Mouse (Mus musculus): ENCODE data around the gene Tfdp1. TPM values are rescaled to one million over a fixed set of nuclear protein-coding genes. Genes with fewer than 3 reads are reported as not detected.
A peak's percentile ranks its signal among the peaks of the same experiment; 100 is the strongest.

Tfdp1 gene
- polyA plus RNA-seq, 1 experiment from 2014 or later: 153 TPM

DNA sequence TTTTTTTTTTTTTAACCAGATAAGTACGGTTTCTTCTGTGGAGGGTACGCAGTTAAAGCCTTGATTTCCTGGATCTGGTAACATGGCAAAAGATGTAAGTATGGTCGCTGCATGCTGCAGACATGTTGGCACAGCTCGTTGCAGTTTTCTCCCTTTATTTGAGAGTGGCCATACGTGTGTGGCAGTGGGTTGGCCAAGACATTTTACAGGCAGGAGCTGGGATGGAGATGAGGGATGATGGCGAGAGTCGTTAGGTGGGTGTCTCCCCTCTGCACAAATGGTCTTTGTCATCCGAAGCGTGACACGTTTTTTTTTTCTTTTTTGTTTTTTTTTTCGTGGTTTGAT is 1.1 kb downstream of the Tfdp1 start:
- ATAC-seq (ENCODE audit: insufficient number of reproducible peaks, insufficient read depth, low FRiP score, low read depth): no peak
- peak overlapping the region; percentile 95 for H3K4me3 ChIP-seq (ENCODE audit: low read depth, low read length)
- H3K27ac ChIP-seq (ENCODE audit: low read length): no peak overlapping the region
- no peaks in the 10 kb centered on the region for H3K9me3 ChIP-seq (ENCODE audit: control insufficient read depth, low read depth, low read length)
- peak overlapping the region; percentile 59 for H3K4me2 ChIP-seq (replicated peaks; ENCODE audit: low read depth, low read length)
- WGBS: 4% methylated on average over 11 of the region's 11 CpGs
- peaks cover 16% of the 10 kb centered on the region; the same call in 1 of the 2 replicates for H3K4me1 ChIP-seq (ENCODE audit: control insufficient read depth, insufficient read depth, low read length)
- no peaks in the 10 kb centered on the region for H3K27me3 ChIP-seq (ENCODE audit: control insufficient read depth, insufficient read depth, low read length)
- H3K36me3 ChIP-seq (ENCODE audit: control insufficient read depth, insufficient read depth, low read length): peaks cover 42% of the 10 kb centered on the region
- H3K9ac ChIP-seq (replicated peaks; ENCODE audit: low read depth, low read length): peak overlapping the region; percentile 89

GRCm38 (mm10) chr8:13340650-13341049 is 2.1 kb downstream of the Tfdp1 start:
- H3K4me2 ChIP-seq (replicated peaks; ENCODE audit: low read depth, low read length): peak overlapping the region; percentile 59; the same call in 1 of the 2 replicates
- 90% methylated on average over 8 of the region's 8 CpGs for WGBS
- H3K4me3 ChIP-seq (ENCODE audit: low read depth, low read length): no peak overlapping the region
- no peaks in the 10 kb centered on the region for H3K27me3 ChIP-seq (ENCODE audit: control insufficient read depth, insufficient read depth, low read length)
- peaks cover 51% of the 10 kb centered on the region for H3K36me3 ChIP-seq (ENCODE audit: control insufficient read depth, insufficient read depth, low read length)
- 0 out of 2 replicates have a peak overlapping the region, but pooled peaks have one; percentile 6 for H3K9ac ChIP-seq (replicated peaks; ENCODE audit: low read depth, low read length)
- no peak overlapping the region for H3K27ac ChIP-seq (ENCODE audit: low read length)
- no peak for ATAC-seq (ENCODE audit: insufficient number of reproducible peaks, insufficient read depth, low FRiP score, low read depth)
- H3K4me1 ChIP-seq (ENCODE audit: control insufficient read depth, insufficient read depth, low read length): peaks cover 16% of the 10 kb centered on the region; the same call in 1 of the 2 replicates
- no peaks in the 10 kb centered on the region for H3K9me3 ChIP-seq (ENCODE audit: control insufficient read depth, low read depth, low read length)

DNA sequence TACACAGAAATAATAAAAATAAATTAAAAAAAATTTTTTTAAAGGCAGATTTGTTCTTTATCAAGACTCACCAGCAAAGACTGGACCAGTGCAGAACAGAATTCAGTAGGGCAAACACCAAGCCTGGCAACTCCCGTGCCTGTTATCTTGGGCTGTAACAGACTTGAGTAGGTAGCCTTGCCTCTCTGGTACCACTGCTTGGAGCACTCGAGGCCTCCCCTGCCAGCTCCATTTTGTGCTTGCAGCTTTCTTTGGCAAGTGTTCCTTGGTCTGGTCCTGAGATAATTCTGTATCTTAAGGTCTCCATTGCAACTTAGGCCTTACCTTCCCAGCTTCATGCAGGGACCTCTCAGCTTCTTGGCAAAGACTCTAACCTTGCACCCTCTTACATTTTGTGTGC is 3.8 kb downstream of the Tfdp1 start:
- Histone ChIP-seq H3K27ac (ENCODE audit: low read length) (no peak overlapping the region), H3K27me3 (ENCODE audit: control insufficient read depth, insufficient read depth, low read length) (no peaks in the 10 kb centered on the region), H3K9me3 (ENCODE audit: control insufficient read depth, low read depth, low read length) (no peaks in the 10 kb centered on the region), H3K4me3 (ENCODE audit: low read depth, low read length) (no peak overlapping the region), H3K36me3 (ENCODE audit: control insufficient read depth, insufficient read depth, low read length) (peaks cover 66% of the 10 kb centered on the region), H3K4me1 (ENCODE audit: control insufficient read depth, insufficient read depth, low read length) (peaks cover 15% of the 10 kb centered on the region; the same call in 1 of the 2 replicates), H3K9ac (replicated peaks; ENCODE audit: low read depth, low read length) (no peak overlapping the region), H3K4me2 (replicated peaks; ENCODE audit: low read depth, low read length) (no peak overlapping the region)
- ATAC-seq (ENCODE audit: insufficient number of reproducible peaks, insufficient read depth, low FRiP score, low read depth): no peak
- WGBS: 79% methylated on average over 2 of the region's 2 CpGs

DNA sequence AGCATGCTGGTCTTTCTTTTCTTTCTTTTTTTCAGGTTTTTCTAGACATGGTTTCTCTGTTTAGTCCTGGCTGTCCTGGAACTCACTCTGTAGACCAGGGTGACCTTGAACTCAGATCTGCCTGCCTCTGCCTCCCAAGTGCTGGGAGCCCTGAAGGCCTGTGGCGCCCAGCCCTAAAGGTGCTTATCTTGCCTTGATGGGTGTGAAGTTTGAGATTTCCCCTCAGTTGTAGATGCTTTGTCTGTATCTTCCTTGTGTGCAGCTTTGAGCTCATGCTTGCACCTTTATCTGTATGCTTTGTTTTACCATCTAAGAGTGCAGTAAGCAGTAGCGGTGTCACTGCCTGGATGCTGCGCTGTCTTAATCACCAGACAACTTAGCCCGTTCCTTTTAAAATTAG is 4.6 kb downstream of the Tfdp1 start:
- Histone ChIP-seq H3K4me3 (ENCODE audit: low read depth, low read length) (no peak overlapping the region), H3K27me3 (ENCODE audit: control insufficient read depth, insufficient read depth, low read length) (no peaks in the 10 kb centered on the region), H3K9me3 (ENCODE audit: control insufficient read depth, low read depth, low read length) (no peaks in the 10 kb centered on the region), H3K36me3 (ENCODE audit: control insufficient read depth, insufficient read depth, low read length) (peaks cover 74% of the 10 kb centered on the region), H3K4me1 (ENCODE audit: control insufficient read depth, insufficient read depth, low read length) (peaks cover 10% of the 10 kb centered on the region; the same call in 1 of the 2 replicates), H3K4me2 (replicated peaks; ENCODE audit: low read depth, low read length) (no peak overlapping the region), H3K27ac (ENCODE audit: low read length) (no peak overlapping the region), H3K9ac (replicated peaks; ENCODE audit: low read depth, low read length) (no peak overlapping the region)
- WGBS: 96% methylated on average over 4 of the region's 4 CpGs
- ATAC-seq (ENCODE audit: insufficient number of reproducible peaks, insufficient read depth, low FRiP score, low read depth): no peak

DNA sequence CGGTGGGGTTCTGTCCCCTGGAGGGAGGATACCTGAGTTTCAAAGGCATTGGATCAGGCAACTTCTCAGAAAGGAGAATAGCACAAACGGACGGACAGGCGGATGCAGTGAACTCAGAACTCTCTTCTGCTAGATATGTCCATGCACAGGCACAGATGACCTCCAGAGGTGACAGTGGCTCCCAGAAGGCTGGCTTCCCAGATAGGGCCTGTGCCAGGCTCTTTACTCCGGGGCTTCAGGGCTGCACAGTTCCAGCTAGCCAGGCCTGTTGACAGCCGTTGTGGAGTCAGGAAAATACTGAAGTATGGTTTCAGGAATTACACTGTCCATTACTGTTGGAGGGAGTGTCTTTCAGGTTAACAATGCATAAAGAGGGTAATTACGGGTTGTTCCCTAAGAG is 11.5 kb downstream of the Tfdp1 start:
- ATAC-seq (ENCODE audit: insufficient number of reproducible peaks, insufficient read depth, low FRiP score, low read depth): no peak
- H3K36me3 ChIP-seq (ENCODE audit: control insufficient read depth, insufficient read depth, low read length): peaks cover 87% of the 10 kb centered on the region

GRCm38 (mm10) chr8:13351593-13351992 is 13.0 kb downstream of the Tfdp1 start:
- no peaks in the 10 kb centered on the region for H3K4me1 ChIP-seq (ENCODE audit: control insufficient read depth, insufficient read depth, low read length)
- H3K4me2 ChIP-seq (replicated peaks; ENCODE audit: low read depth, low read length): no peak overlapping the region
- no peak overlapping the region for H3K4me3 ChIP-seq (ENCODE audit: low read depth, low read length)
- 83% methylated on average over 5 of the region's 5 CpGs for WGBS
- H3K9ac ChIP-seq (replicated peaks; ENCODE audit: low read depth, low read length): no peak overlapping the region
- no peaks in the 10 kb centered on the region for H3K9me3 ChIP-seq (ENCODE audit: control insufficient read depth, low read depth, low read length)
- no peak for ATAC-seq (ENCODE audit: insufficient number of reproducible peaks, insufficient read depth, low FRiP score, low read depth)
- H3K27me3 ChIP-seq (ENCODE audit: control insufficient read depth, insufficient read depth, low read length): no peaks in the 10 kb centered on the region
- no peak overlapping the region for H3K27ac ChIP-seq (ENCODE audit: low read length)
- peaks cover 88% of the 10 kb centered on the region for H3K36me3 ChIP-seq (ENCODE audit: control insufficient read depth, insufficient read depth, low read length)

More for the DNA sequence above, 11.5 kb downstream of the Tfdp1 start:
- Histone ChIP-seq H3K4me3 (ENCODE audit: low read depth, low read length) (no peak overlapping the region), H3K4me1 (ENCODE audit: control insufficient read depth, insufficient read depth, low read length) (no peaks in the 10 kb centered on the region), H3K4me2 (replicated peaks; ENCODE audit: low read depth, low read length) (no peak overlapping the region), H3K9me3 (ENCODE audit: control insufficient read depth, low read depth, low read length) (no peaks in the 10 kb centered on the region), H3K9ac (replicated peaks; ENCODE audit: low read depth, low read length) (no peak overlapping the region), H3K27ac (ENCODE audit: low read length) (no peak overlapping the region), H3K27me3 (ENCODE audit: control insufficient read depth, insufficient read depth, low read length) (no peaks in the 10 kb centered on the region)
- 89% methylated on average over 7 of the region's 7 CpGs for WGBS

GRCm38 (mm10) chr8:13352601-13353000 is 14.1 kb downstream of the Tfdp1 start:
- WGBS: 88% methylated on average over 8 of the region's 8 CpGs
- H3K4me3 ChIP-seq (ENCODE audit: low read depth, low read length): no peak overlapping the region
- H3K4me2 ChIP-seq (replicated peaks; ENCODE audit: low read depth, low read length): no peak overlapping the region
- no peaks in the 10 kb centered on the region for H3K4me1 ChIP-seq (ENCODE audit: control insufficient read depth, insufficient read depth, low read length)
- H3K9ac ChIP-seq (replicated peaks; ENCODE audit: low read depth, low read length): no peak overlapping the region
- no peak for ATAC-seq (ENCODE audit: insufficient number of reproducible peaks, insufficient read depth, low FRiP score, low read depth)
- no peaks in the 10 kb centered on the region for H3K9me3 ChIP-seq (ENCODE audit: control insufficient read depth, low read depth, low read length)
- peaks cover 89% of the 10 kb centered on the region for H3K36me3 ChIP-seq (ENCODE audit: control insufficient read depth, insufficient read depth, low read length)
- H3K27me3 ChIP-seq (ENCODE audit: control insufficient read depth, insufficient read depth, low read length): no peaks in the 10 kb centered on the region
- no peak overlapping the region for H3K27ac ChIP-seq (ENCODE audit: low read length)

GRCm38 (mm10) chr8:13353155-13353833 is 14.7 kb downstream of the Tfdp1 start:
- 82% methylated on average over 9 of the region's 9 CpGs for WGBS
- Histone ChIP-seq H3K27me3 (ENCODE audit: control insufficient read depth, insufficient read depth, low read length) (no peaks in the 10 kb centered on the region), H3K9ac (replicated peaks; ENCODE audit: low read depth, low read length) (no peak overlapping the region), H3K4me1 (ENCODE audit: control insufficient read depth, insufficient read depth, low read length) (no peaks in the 10 kb centered on the region), H3K4me2 (replicated peaks; ENCODE audit: low read depth, low read length) (no peak overlapping the region), H3K27ac (ENCODE audit: low read length) (no peak overlapping the region), H3K4me3 (ENCODE audit: low read depth, low read length) (no peak overlapping the region), H3K36me3 (ENCODE audit: control insufficient read depth, insufficient read depth, low read length) (peaks cover 84% of the 10 kb centered on the region), H3K9me3 (ENCODE audit: control insufficient read depth, low read depth, low read length) (no peaks in the 10 kb centered on the region)
- ATAC-seq (ENCODE audit: insufficient number of reproducible peaks, insufficient read depth, low FRiP score, low read depth): no peak

DNA sequence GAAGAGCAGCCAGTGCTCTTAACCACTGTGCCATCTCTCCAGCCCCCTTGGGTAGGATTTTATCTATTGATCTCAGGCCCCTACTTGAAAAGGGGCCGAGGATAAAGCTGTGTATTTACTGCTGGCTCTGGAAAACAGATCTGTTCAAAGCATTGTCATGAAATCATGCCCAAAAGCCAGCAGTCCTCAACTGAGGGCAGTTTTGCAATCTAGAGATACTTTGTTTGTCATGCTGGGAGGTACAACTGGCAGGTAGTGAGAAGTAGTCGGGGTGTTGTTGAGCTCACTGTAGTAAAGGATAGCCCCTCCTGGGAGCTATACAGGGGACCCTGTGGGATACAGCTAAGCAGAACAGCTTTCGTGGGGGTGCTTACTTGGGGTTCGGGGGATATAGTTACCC is 15.3 kb downstream of the Tfdp1 start:
- Histone ChIP-seq H3K9me3 (ENCODE audit: control insufficient read depth, low read depth, low read length) (no peaks in the 10 kb centered on the region), H3K4me1 (ENCODE audit: control insufficient read depth, insufficient read depth, low read length) (no peaks in the 10 kb centered on the region), H3K27ac (ENCODE audit: low read length) (no peak overlapping the region), H3K9ac (replicated peaks; ENCODE audit: low read depth, low read length) (no peak overlapping the region), H3K4me2 (replicated peaks; ENCODE audit: low read depth, low read length) (no peak overlapping the region), H3K36me3 (ENCODE audit: control insufficient read depth, insufficient read depth, low read length) (peaks cover 86% of the 10 kb centered on the region), H3K4me3 (ENCODE audit: low read depth, low read length) (no peak overlapping the region), H3K27me3 (ENCODE audit: control insufficient read depth, insufficient read depth, low read length) (no peaks in the 10 kb centered on the region)
- WGBS: 81% methylated on average over 4 of the region's 4 CpGs
- no peak for ATAC-seq (ENCODE audit: insufficient number of reproducible peaks, insufficient read depth, low FRiP score, low read depth)

All from stomach, embryonic 14.5 days (tissue).